Mouse (Mus musculus) kidney, postnatal 36 days (tissue): ENCODE measurements around the gene Clec9a.

Source experiments
- DNase-seq, 2 experiments: peaks; one replicate each; pipeline ENCODE4 v3.0.0; 2021 to 2022; ENCODE audit warnings: mixed read lengths in 2 of 2

Gene Clec9a

DNA sequence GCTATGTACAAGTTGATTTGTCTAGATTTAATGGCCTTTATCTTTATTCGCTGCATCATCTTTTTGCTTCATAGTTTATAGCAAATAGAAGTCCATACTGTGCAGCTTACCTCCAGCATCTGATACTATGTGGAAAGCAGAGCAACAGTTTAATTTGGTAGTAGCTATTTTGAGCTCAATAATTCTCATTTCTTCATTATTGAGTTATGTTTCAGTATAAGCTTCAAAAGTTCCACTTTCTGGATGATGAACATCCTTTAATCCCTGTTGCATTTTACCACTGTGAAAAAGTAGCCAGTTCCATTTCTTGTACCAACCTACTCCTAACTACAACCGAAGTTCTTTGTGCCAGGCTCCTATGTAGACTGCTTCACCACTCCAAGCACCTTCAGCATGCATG, at the start of gene Clec9a:
Clec9a (plus strand) TSS at position 301 of the 400 bp plus-strand sequence.
- DNase-seq = no peak

DNA sequence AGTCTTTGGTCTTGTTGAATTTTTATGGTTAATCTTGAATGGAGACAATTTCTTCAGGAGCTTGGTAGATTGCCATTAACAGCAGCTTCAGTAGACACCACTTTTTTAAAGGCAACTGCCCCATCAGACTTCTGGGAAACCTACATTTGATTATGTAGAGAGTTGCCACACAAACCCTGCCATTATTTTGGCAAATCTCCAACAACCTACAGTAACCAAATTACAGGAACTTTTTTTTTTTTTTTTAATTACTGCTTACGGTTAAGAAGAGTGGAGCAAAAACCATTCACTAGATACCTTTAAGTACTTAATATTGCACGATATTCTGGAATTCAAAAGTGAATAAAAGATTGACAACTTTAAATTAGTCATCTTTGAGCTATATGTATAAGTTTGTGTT, 49.1 kb upstream of the Clec9a start:
- DNase-seq = no peak

DNA sequence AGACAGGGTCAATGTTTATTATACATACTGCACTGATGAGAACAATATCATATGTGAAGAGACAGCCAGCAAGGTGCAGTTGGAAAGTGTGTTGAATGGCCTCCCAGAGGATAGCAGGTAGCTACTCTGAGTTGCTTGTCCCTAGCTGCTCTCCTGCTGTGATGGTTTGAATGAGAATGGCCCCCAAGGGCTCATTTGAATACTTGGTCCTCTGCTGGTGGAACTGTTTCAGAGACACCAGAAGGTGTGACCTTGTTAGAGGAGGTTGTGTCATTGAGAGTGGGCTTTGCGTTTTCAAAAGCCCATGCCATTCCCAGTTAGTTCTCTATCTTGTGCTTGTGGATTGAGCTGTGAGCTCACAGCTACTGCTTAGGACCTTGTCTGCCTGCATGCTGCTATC, 44.7 kb upstream of the Clec9a start:
- no peak for DNase-seq

DNA sequence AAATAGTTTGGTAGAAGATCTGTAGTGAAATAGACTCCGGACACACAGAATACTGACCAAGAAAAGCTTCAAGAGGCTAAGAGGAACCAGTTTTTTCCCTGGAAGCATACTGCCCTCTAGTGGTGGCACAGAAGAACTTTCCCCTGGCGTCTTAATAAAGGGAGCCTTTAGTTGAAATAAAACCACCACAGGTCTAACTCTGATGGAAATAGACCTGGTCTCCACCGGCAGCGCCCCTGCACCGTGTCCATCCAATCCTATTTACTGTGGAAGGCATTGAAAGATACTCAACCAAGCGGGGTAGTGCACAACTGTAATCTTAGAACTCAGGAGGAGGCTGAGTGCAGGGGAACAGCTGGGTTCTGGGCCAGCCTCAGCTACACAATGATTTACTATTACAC, 42.7 kb upstream of the Clec9a start:
- peak in 1 of 2 experiments; percentile 55 for DNase-seq

DNA sequence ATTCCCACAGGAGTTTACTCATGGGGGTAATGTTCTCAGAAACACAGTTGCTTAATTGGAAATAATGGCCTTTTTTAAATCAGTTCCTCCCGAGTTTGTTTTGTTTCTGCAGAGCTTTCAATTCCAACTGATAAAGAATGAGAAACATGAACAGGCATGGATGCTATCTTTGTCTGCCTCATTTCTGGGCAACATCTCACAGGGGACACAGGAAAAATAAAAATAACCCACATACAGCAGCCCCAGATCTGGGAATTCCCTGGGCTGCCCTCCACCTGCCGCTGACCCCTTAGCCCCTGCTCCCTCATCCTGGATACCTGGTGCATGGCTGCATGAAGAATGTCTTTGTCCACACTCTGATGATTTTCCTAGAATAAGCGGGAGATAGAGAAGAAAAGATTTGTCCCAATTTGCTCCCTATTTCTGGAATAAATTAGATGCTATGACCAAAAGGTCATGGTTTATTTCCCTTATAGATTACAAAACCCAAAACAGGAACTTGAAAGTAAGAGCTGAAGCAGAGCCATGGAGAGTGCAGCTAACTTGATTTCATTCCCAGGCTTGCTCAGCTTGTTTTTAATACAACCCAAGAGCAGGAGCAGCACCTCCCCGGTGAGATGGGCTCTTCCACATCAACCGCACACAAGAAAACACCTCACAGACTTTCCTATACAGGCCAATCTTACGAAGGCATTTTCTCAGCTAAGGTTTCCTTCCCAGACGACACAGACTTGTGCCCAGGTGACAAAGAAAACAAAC, 39.1 kb upstream of the Clec9a start:
- DNase-seq = no peak

DNA sequence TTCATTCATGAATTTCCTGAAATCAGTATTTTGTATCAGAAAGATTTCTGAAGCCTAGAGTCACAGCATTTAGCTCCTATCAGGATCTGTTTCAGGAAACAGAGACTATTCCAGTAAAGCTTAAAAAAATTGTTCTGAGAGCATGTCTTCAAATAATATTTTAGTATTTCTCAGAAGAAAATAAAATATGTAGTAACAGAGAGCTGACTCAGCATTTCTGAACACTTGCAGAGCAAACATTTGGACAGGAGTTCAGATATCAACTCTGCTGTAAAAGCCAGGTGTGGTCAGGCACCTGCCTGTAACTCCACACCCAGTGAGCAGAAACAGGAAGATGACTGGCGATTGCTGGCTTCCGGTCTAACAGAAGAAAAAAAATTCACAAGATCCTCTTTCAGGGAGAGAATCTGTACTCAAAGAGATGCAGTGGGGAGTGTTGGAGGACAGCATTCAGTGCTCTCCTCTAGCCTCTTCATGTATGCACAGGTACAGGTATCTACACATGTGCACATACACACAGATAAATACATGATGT, 33.7 kb upstream of the Clec9a start:
- DNase-seq = no peak

DNA sequence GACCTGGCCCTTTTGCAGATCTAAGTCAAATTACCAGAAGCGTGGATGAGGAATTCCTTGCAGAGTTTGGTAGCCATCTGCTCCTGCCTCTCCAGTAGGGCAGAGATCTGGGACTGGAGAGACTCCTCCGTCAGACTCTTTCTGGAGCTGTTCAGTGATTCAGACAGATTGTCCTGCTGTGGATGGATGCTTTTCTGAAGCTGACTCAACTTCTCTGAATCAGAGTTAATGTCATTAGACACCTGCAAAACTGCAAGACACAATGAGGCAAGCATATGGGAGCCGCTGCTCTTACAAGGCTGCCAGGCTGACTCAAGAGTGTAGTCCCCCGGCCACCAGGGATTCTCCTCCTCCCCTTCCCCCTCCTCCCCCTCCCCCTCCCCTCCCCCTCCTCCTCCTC, 28.2 kb upstream of the Clec9a start:
- no peak for DNase-seq

DNA sequence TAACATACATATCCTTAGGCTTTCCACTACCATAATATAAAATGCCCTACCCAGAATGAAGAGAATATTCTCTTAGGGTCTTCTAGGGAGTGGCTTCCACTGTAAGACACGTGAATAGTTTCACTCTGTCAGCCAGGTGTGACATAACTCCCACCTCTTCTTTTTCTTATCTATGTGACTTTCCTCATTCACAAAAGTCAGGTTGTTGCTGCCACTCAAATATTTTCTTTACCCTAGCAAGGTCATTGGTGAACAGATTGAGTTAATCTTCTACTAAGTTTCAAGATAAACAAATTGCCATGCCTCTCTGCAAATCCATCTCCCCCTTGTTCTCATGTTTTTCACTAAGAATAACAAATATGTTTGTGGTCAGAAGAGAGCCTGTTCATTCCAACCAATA, 26.9 kb upstream of the Clec9a start:
- DNase-seq = no peak

DNA sequence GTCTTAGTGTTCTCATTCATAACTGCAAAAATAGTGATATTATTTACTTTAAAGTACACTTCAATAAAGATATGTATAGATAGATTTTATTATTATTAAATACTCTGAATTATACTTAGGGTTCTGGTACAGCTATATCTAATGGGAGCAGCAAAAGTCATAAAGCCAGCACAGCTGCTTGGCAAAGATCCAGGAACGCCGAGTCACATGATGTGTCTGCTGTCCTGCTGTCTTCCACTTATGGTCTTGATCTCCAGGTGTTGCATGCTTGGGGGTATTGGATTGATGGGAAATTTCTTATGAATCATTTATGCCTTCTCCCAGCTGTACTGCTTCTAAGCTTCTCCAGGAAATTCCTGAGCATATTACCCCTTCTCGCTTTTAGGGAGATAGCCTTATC, 25.2 kb upstream of the Clec9a start:
- DNase-seq = no peak

DNA sequence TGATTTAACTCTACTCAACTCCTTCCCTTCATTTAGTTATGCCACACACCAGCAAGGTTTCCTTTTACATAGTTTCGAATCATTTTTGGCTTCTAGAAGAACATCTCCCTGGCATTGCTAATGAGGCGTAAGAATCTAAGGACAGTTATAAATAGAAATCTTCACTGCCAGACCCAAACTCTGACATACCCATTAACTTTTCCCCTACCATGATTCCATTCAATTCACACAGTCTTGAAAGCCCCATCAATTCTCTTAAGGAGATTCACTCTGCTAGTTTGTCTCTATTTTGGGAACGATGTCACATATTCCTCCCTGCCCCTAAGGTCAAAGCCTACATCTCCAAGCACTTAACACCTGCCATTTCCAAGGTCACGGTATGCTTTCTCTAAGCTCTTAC, 23.7 kb upstream of the Clec9a start:
- DNase-seq = no peak

DNA sequence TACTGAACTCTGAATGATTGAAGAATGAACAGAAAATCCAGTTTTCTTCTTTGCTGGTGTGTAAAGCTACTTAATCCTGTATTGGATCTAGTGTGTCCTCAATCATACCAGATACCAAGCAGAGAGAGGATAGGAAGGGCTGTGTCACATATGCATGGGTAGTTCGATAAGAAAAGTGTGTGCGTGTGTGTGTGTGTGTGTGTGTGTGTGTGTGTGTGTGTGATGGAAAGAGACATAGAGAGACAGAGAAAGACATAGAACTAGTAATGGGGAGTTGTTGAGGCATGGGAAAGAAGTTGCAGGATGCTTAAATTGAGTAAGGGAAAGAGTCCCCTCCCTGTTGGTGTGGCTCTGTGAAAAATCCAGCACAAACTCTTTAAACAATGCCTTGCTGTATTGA, 22.9 kb upstream of the Clec9a start, which contains the start of gene Clec12b:
Clec12b (minus strand) TSS at position 101 of the 400 bp plus-strand sequence.
- no peak for DNase-seq

DNA sequence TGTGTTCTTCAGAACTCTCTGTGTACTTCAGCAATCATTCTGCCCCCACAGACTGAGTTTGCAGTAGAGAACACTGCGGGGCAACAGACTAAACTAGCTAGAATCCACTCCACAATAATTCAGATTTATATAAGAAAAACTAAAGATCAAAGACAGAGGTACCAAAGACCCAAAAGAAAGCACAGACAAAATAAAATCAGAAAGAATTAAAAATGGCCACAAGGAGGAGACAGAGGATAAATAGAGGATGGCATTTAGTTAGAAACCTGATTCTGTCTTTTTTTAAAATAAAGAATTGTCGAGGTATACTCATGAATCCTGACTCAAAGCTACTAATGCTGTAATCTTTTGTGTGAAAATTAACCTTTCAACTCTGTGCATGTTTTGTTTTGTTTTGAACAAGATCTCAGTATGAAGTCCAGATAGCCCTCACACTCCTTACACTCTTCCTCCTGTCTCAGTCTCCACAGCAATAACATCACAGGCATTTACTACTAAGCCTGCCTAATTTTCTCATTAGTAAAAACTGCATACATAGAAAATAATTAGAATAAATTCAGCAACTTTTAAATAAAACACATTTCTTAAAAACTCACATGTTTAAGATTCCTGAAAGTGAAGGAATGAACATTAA, 15.5 kb upstream of the Clec9a start:
- DNase-seq = no peak

DNA sequence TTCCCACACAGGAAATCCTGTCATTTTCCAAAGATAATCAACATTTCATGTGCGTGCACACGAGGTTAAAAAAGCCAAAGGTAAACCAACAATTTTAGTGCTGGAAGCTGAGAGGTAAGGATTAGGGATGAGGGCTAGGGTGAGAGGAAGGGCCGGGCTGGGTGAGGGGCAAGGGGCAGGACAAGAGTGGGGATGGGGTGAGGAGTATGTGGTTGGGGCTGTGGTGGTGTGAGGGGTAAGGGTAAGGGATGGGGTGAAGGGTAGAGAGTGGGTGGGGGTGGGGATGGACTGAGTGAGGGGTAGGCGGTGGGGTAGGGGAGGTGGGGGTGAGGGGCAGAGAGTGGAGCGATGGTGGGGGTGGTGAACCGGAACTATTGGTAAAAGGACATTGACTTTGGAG, 14.9 kb upstream of the Clec9a start:
- DNase-seq = no peak

DNA sequence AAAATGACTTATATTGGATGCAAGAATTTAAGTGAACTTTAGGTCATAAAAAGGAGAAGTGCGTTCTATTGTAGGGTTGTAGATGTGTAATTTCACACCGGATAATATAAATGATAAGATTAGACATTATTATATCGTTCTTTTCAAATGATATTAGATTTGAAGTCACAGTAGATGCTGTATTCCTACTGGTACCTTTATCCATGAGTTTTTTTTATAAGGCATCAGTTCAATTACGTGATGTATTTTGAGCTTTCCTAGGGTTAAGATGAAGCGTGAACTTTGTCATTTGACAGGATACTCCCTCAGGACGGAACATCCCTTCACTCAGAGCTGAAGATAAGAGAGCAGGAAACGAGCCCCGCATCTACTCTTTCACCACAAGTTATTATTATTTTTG, 11.7 kb upstream of the Clec9a start, which contains the start of gene Clec1b:
Clec1b (plus strand) TSS at position 301 of the 400 bp plus-strand sequence.
- DNase-seq = no peak

DNA sequence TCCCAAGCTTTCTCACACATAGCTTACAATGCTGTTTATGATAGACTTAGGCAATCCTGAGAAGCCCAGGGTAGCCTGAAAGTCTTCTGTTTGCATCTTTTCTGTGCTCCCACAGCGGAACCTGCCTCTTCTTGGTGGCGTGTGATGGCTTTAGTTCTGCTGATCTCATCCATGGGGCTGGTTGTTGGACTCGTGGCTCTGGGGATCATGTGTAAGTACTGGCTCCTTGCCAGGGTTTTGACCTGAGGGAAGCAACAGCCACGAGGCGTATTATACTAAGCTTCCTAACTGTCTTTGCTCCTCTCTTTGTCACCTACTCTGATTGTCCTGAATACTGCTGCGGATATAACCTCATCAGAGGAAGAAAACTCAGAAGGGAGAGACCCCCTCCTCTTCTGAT, 8.7 kb upstream of the Clec9a start:
- DNase-seq = peak; percentile 71 to 84

DNA sequence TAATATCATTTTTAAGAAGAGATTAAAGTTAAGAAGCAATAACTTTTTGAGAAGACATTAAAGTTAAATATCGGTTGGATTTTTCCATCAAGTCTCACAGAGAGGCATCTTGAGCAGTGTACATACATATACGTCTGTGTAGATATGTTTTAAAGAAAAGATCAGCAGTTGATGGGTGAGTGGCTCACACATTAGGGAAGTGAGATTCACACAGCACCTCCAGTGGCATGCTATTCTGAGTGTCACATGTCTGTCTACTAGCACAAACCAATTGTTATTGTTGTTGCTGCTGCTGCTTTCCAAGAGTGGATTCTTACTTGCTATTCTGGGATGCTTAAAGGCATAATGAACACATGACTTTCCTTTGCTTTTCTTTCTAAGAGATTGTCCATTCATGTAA, 6.3 kb upstream of the Clec9a start:
- no peak for DNase-seq

DNA sequence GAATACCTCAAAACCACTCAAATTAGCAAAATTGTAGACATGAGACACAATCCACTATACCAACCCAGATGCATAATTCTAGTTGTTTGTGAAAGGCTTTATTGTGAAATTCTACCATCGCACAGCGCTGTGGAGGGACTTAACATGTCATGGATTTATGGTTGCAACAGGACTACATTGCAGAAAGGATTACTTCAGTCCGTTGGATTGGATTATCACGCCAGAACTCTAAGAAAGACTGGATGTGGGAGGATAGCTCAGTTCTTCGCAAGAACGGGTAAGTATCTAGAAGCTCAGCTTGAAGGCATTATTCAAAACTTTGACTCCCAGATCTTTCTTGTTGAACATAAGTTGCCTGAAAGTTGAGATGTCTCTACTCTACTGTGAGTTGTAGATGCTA, 5.3 kb upstream of the Clec9a start:
- no peak for DNase-seq

DNA sequence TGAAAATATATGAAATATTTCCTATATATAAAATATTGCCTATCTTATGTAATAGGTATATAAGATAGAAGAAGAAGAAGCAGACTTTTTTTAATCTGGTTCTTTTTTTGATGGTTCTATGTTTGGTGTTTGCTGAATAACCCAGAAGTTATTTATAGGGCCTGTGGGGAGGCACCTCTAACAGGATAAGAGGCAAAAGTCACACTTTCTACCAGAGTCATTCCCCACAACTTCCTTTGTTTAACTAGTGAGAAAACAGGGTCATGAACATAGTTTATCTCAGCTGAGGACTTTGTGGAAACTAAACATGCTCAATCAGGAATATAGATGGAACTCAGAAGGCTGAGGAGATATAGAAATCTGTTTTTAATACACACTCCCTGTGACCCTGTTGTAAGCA, 2.7 kb upstream of the Clec9a start:
- DNase-seq = no peak

DNA sequence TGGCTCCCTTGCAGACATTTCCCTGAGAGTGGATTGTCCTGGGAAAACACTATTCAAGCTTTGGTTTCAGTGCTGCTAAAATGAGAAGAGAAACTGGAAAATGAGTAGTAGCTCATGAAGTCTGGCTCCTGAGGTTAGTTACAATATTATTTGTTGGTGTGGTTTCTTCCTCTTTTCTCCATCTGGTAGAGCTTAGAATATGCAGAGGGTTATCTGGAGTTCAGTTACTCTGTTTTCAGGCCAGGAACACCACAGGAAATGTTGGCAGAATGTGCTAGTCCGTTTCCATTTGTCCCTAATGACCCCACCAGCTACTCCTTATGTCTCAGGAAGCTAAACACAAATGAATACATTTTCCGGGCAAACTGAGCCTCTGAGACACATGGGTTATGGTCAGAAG, 1.3 kb upstream of the Clec9a start:
- no peak for DNase-seq

DNA sequence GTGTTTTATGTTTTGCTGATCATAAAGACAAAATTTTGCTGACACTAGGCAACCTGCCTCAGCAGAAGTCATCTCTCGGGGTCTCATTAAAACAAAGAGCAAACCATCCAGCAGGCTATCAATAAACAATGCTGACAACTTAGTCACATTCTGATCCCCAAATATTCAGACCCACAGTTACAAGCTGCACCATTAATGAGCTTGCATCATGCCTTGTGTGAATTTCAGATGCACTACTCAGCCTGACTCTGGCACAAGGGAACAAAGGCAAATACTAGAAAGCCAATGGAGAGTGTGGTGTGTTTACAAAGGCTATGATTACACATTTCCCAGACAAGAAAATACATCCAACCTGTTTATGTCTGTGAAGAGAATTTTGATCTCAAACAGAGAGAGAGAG, 5.5 kb downstream of the Clec9a start:
- DNase-seq = no peak

DNA sequence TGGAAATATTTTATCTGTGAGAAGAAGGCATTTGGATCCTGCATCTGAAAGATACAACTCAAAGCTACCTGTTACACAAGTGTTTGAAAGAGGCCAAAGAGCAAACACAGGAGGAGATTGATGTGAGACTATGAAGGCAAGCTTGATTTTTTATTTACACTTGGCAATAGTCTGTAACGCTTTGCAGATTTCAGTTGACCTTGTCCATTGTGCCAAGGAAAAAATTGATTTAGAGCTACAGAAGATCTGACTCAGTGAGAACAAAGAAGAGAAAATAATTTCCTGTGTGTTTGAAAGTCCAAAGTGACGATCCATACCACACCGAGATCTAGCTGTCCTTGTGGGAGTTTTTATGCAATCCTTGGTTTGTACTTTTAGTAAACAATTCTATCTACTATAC, 13.6 kb downstream of the Clec9a start:
- no peak for DNase-seq

DNA sequence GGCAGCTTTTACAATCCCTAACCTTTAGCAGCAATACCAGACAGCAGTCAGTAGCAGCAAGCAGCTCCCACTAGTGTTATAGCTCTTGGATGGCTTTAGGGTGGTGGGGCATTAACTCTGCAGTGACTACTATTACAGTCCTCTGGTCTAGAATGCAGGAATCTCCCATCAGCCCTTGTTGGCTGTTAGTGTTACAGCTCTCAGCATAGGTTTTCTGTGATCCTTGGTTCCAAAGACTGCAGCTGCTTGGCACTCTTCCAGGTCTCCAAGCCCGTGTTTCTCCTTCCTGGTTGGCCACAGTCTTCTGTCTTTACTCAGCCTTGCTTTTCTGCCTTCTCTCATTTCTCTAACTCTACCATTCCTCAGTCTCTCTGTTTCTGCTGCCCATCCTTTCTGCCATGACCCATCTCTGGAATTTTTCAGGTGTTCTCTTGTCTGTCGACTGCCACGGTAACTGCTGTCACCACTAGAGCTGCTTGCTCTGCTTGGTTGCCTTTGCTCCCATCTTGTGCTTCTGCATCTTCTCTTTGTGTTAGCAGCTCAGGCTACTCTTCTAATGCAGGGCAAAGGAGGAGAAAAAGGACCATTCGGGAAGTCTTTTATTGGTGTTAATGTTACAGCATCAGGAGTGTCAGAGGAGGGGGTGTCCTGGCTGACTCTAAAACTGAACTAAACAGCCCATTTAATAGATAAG, 14.5 kb downstream of the Clec9a start:
- DNase-seq = peak; percentile 41 to 58

DNA sequence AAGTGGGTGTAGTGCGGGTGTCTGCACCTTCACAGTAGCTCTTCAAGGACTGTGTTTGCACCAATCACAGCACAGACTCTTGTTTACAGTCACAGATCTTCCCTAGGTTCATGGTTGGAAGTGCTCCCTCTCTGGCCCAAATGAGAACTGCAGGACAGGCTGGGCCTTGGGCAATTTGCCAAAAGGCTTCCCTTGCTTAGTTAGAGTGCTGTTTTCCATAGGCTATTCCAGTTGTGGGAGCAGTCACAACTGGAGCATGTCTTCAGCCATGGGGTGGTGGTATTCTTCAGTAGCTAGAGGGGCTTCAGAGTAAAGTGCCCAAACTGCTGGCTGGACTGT, 15.0 kb downstream of the Clec9a start:
- DNase-seq = peak; percentile 78 to 82

DNA sequence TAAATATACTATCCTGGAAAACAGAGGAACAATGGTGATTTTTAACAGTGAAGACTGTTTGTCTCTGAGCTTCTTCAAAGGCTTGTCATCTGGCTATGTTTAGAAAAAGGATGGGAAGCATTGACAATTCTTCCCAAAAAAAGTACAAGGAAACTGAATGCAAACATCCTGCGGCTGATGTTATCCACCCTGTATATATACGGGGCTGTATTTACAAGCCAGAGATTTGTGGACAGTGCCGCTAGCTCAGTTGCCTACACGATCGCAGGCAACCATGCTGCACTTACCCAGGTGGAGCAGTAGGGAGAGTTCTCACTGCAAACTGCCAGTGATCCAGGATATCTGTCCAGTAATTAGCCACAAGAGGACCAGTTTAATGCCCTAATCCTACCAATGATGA, 16.6 kb downstream of the Clec9a start:
- DNase-seq = no peak
